Mouse (Mus musculus): ENCODE data around the gene Gng12.
"Not testable (repeated sequence)": the region's sequence is repeated elsewhere in the genome, so short reads cannot be mapped to it uniquely, and the experiment has no call there.

Gng12 gene

DNA sequence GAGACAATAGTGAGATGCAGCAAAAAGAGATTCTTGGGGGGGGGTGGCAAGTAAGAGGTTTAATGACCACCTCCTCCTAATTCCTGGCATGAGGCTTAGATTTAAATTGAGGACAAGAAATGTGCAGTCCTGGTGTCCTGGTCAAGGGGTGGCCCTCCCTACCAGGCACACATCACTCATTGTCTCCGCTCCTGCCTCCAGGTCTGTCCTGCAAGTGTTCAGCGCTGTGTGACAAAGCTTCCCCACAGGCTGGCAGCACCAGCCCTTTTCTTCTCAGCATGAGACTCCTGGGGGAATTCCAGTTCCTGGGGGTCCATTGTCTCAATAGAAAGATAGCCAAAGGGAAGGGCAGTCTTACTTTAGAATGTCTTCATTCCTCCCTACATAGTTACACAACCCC lies 134.2 kb downstream of the Gng12 start:
- no peak for DNase-seq

DNA sequence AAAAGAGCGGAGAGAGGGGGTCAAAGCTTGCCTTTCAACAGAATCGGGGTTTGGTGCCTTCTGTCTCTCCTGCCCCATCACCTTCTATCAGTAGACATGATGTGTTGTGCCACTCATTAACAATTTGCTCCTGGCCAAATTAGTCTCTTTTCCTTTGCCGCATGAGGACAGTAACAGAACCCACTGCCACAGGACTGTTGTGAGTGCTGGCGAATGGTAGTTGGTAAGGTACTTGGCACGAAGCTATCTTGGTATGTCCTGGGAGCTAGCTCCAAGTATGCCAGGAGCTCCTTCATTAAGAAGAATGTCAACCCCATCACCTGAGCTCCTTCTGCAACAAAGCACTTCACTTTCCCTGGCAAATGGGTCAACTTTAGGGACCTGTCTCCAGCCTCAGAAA lies 134.6 kb downstream of the Gng12 start:
- DNase-seq: no peak

DNA sequence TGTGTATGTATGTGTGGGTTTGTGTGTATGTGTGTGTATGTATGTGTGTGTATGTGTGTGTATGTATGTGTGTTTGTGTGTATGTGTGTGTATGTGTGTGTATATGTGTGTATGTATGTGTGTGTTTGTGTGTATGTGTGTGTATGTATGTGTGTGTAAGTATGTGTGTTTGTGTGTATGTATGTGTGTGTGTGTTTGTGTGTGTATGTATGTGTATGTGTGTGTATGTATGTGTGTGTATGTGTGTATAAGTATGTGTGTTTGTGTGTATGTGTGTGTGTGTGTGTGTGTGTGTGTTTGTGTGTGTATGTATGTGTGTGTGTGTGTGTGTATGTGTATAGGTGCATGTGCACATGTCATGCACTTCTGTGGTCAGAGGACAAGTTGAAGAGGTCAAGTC lies 136.4 kb downstream of the Gng12 start:
- DNase-seq: not testable (repeated sequence)

DNA sequence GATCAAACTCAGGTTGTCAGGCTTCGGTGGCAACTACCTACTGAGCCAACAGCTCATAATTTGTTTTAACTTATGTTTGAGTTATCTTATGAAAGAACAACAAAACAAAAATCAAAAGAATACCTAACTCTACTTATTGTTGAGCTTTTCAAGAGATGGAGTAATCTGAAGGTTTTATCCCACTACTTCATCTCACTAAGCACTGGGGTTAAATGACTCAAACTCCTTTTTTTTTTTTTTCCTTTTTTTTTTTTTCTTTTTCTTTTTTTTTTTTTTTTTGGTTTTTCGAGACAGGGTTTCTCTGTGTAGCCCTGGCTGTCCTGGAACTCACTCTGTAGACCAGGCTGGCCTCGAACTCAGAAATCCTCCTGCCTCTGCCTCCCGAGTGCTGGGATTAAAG lies 136.8 kb downstream of the Gng12 start:
- not testable (repeated sequence) for DNase-seq

DNA sequence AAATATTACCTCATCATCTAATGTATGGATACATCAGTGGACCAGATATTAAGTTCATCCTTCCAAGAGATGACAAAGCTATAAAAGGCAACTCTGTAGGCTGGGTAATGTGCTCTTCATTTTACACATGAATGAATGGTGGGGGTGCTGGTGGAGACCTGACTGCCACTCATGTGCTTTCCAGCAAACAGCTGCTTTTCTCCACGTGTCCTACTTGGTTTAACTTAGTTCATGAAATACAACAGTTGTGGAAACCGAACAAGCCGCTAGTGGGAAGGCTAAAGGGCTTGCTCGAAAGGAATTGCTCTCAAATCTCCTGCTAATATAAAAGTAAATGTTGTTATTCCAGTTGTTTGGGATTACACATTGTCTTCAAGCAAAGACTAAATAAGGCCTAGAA lies 137.4 kb downstream of the Gng12 start:
- no peak for DNase-seq

DNA sequence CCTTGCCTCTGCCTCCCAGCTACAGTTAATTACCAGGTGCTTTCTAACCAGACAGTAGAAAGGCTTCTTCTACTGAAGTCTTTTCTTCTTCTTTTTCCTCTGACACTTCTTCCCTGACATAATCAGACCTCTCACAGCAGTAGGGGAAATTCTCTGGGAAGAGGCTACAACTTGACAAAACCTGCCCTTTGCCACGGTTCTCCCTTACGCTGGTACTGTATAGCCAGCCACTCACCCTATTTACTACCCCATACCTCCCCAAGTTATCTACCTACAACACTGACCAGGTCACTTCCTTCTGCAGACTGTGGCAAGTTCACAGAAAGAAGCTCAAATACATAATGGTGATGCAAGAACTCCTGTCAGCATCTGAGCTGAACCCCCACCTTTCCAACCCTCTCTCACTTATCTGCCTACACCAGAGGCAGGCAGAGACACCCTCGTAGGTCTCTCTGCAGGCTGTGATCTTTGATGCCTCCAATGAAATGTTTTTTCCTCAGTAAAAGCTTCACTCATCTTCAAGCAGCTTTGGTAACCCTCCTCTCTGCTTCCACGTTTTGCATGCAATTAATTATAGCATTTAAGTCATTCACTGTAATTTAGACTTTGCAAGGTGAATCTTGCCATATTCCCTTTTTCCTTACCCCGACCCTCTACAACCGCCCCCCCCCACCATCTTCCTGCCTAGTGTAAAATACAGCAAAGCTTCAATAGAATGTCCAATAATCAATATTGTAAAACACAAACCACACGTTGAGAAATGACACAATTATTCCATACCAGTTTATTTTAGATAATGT lies 138.3 kb downstream of the Gng12 start:
- DNase-seq: no peak

DNA sequence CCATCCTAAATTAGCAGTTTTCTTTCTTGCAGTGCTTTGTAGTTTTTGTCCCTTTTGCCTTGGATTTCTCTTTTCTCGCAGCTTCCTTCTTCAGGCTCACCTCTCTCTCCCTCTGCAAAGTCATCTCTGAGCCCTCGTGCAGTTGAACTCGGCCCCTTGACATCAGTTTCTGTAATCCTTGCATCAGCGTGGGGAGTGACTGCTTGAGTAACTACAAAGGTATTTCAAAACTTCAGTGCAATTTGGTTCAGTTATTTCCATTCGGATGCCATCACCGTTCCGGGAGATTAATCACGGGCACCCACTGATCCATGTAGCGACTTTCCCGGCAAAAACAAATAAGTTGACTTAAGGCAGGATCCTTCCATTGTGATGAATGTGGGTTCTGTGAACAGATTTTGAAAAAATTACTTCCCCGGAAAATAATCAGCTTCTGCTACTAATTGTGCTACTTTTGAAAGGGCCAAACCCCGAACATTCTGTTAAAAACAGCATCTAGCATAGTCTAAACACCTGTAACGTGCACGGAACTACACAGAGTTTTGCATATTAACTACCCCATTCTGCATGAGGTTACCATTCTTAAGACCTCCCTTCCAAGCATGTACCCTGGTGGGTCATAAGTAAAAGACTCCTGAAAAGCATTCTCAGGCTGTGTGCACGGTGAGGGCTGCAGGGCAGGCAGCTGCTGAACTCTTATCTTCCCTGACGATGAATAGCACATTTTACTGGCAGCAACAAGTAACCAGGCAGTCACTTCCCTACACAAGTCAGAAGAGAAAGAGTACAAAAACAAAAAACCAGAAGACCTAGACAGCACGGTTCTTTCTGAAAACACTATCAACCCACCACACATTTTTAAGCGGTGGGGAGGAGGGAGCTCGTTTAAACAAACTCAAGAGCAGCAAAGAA lies 139.4 kb downstream of the Gng12 start:
- peak; percentile 71 to 73 for DNase-seq

DNA sequence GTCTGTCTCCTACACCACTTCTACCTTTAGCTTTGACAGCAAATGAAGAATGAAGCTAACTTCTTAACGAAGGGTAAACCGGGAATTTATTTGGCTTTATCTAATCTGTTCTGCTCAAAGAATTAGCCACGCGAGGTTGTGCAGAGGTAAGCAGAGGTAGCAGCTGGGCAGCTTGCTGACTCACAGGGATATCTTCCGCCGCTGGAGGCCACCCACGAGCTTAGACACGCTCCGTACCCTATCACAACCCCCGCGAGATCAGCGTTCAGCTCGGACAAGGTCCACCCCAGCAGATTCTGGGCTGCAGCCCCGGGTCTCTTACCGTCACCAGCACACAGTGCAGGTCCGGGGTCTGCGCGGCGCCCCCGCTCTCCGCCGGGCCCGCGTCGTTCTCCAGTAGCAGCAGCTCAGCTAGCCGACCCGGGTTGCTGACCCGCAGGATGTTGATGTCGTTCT lies 140.2 kb downstream of the Gng12 start:
- peak; percentile 88 to 91 for DNase-seq

DNA sequence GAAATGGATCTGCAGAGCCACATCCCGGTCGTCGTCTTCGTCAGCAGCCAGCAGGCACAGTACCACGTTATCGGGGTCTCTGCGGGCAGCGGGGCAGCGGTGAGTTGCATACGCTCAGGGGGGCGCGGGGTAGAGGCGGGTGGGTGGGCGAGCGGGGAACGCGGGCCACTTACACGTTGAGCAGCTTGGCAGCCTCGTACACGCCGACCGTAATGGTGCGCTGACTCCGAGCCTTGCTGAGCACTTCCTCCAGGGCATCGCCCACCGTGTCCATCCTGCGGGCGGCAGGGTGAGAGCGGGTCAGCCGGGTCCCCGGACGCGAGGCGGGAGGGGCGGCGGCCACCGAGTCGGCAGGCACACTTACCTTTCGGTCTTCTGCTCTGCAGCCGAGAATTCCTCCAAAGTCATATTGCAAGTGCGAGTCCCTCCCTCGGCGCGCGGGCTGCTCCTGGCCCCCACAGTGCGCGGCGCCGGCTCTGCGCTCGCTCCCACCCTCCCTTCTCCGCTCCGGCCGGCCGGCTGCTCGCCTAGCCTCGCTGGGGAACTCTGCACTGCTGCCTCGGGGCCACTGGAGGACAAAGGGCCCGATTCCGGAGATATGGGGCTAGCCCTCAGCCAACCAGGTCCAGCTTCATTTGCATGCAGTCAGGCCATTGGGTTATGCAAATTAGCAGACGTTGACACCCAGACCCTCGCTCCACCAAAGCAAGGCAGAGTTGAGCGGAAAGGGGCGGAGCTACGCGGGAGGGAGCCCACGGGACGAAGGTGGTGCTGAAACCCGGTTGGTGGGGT lies 140.8 kb downstream of the Gng12 start, which contains the start of gene Gadd45a:
TSS of gene Gadd45a (minus strand) at position 621 of the 792 bp plus-strand sequence.
- peak; percentile 98 to 99 for DNase-seq

DNA sequence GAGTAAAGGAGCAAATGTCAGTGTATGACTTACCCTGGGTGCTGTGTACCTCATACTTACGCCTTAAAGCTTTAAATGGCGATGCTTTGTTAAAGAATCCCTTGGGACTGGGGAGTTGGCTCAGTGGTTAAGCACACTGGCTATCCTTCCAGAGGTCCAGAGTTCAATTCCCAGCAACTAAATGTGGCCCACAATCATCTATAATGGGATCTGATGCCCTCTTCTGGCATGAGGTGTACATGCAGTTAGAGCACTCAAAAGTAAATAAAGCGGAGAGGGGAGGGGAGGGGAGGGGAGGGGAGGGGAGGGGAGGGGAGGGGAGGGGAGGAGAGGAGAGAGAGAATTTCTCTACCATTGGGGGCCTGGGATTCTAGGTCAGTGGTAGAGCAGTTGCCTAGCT lies 142.8 kb downstream of the Gng12 start:
- no peak for DNase-seq

DNA sequence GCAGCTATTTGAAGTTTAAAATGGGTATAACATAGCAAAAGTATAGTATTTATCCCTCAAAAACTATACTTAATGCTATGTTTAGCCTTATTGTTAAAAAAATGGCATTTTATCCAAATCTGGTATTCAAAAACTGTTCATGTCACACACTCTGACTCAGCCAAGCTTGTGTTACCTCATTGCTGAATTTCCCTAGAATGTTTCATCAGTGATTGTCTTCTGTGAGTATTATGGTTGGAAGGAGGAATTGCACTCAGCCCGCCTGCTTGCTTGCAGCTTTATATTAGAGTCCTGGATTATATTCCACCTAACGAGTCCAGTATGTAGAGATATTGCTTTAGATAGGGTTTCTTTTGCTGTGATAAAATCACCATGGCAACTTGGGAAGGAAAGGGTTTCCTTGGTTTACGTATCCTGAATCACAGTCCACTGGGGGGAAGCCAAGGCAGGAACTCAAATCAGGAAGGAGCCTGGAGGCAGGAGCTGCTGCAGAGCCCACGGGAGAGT lies 144.8 kb downstream of the Gng12 start:
- no peak for DNase-seq

DNA sequence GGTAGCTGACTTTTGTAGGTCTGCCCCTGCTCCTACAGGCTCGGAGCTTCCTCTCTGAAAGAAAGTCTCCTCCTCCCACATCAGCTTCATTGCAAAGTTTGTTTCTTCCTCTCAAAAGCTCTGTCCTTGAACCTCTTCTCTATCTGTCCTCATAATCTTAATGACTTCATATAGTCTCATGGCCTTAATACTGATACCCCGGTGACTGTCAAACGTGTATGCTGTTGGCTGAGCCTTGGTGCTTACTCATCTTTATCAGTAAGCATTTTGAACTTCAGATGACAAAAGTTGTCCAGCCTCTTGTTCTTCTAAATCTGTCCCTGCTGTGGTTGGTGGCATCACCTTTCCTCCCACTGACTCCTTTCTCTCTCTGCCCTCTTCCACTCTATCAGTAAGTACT lies 149.2 kb downstream of the Gng12 start:
- DNase-seq: no peak

DNA sequence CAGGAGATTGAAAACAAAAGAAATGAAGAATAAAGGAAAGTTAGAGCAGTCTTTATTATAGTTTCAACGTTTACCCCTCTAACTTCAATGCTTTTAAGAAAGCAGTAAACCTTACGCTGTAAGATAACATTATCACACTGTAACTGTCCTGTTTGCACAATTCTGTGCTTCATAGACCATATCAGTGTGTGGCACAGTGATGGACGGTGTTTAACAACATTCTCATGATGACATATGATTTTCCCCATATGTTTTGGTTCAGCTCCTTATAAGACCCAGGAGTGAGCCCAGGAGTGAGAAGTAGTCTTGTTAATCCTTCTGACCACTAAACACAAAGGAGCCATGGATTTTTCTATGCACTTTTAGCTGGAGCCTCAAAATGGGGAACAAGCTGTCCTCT lies 150.7 kb downstream of the Gng12 start:
- no peak for DNase-seq

DNA sequence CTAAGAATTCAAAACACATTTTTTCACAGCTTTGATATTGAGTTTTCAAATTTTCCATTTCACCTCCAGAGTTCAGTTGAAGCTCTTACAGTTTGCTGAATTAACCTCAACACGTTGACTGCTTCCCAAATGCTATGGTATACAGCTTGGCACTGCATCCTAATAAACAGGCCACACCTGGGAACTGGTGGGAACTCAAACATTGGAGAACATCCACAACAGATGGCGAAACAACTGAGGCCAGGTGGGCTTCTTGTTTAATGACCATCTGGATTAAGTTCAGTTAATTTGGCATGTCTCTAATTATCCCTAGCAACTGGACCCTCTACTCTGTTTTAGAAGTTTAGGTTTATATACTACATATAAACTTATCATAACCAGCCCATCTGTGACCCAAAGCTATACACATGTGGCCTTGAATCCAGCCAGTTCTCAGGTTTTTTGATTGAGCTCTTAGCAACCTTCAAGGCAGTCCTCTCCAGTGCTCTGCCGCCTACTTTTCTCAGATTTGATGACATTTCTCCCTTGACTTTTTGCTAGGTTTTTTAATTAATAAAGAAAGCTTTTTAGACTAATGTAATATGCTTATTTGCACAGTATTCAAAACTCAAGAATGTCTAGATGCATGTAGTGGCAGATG lies 152.0 kb downstream of the Gng12 start:
- no peak for DNase-seq

DNA sequence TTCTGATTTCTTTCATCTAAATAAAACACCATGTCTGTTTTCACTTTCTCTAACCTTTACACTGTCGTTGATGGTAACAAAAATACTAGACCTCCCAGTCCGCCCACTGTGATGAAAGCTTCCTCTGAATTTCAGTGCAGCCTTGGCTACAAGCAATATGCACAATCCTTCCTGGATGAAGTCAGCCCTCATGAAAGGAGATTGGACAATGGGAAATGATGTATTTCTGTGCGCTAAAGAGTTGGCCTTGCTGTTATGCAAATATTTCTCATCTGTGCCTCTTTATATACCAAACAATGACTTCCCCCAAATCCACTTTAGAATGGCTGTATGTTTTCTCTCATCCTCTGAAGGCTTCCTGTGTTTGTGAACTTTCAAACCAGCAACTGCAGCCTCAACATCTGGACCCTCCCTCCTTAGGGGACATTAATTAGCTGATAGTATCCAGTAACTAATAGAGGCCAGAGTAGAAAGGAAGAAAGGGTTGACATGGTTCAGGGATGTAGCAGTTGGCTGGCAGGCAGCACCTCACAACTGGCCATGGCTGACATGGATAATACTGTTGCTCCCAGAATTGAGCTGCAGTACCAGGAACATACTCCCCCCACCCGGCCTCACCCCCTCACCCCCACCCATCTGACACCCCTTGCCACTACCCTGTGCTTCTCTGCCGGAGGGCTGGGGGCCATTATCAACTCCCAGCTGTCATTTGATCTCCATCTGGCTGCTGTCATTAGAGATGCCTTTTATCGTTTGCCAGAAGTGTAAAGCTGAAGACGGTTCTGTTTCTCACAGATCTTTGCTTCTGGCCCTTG lies 152.9 kb downstream of the Gng12 start:
- no peak for DNase-seq

DNA sequence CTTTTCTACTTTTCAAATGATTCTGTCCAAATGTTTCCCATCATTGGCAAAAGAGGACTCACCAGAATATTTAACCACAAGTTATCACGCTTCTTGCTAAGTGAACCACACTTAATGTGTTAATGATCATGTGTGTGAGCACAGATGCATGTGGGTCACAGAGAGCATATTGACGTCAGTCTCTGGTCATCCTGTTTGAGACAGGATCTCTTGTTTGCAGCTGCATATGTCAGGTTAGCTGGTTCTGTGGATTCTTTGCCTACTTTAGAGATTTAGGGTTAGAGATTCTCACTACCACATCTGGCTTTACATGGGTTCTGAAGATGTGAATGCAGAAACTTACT lies 153.5 kb downstream of the Gng12 start:
- no peak for DNase-seq

DNA sequence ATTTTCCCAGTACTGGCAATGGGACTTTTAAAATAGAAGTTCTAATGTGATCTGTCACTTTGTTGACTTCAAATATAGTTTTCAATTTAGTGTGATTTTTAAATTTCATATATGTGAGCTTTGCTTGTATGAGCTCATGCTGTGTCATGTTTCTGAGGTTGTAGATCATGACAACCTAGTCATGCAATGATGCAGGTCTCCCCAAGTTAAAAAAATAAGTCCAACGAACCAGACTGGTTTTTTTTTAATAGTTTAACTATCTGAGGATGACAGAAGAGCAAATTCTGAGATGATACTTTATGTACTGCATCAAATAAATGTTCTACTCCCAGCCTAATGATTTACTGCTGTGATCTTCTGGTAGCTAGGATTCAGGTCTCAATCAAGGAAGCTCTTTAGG lies 153.9 kb downstream of the Gng12 start:
- DNase-seq: no peak

DNA sequence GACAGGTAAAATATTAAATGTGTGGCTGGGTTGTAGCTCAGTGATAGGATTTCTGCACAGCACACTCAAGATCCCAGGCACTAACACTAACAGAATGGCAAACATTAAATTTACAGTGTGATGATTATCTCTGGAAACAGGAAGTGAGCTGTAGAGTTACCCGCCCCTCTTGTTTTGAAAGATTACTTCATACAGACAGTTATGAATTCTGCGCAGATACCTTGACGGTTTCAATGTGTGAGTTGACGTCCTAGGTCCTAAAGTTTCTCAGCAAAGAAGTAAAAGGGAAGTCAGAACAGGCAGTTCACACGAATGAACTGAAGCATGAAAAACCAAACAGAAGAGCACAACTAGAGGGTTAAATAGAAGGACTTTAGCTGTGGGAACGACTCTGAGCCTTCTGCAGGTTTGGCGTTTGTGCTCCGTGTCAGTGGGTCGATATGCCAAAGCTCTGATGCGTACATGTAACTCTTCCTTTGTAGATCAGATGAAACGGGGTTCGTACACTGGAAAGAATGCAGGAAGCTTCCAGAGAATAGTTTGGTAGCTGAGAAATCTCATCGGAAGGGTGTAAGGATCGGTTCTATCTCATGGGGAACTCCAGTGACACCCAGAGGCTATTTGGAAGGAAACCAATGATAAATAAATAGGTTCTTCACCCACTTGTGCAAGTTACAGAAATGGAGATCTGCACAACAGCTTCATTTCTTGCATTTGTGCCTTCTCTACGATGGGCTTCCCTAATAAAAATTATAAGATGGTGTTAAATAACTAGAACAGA lies 160.1 kb downstream of the Gng12 start:
- DNase-seq: no peak

DNA sequence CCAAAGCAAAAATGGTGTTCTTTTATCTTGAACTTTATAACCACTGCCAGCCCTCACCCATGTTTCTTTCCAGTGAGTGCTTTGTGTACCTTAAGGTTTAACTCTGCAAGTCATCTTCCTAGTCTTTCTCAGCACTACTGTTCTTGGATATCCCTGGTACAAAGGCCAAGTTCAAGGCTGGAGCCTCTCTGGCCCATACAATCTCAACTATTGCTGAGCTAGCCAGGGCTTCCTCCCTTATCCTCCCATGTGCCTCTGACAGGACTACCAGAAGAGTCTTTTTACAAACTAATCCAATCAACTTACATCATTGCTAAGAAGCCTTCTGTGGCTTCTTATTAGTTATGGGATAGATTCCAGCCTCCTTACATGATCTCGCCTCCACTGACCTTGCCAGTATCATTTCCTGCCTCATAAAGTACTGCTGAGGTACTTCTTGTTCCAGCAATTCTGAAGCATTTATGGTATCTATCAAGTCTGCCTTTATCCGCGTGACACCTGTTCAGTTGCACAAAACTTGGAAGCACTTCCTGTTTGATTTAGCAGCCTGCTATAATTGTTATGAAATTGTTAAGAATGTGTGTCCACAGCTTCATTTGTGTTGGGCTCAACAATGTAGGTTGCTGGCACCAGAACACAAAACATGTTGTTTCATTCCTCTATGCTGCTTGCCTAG lies 160.8 kb downstream of the Gng12 start:
- no peak for DNase-seq

DNA sequence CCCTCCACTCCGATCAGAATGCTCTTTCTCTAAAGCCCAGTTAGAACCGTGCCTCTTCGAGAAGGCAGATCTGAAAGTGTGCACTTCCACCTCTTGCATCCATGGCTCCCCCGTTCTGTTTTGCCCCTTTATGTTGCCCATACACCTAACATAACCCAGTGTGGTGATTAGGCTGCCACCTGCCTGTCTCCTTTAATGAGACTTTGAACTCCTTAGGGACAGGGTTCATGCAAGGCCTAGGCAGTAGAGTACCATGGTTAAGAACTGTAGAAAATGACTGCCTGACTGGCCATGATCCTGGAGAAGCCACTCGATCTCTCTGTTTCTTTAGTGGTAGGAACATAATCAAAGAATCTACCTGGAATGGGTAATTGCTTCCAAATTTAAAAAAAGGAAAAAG lies 161.4 kb downstream of the Gng12 start:
- no peak for DNase-seq

Data from kidney, adult 8-10 months (tissue).